Mouse (Mus musculus) kidney, postnatal 0 days (tissue): ENCODE measurements around the gene Gm20696. TPM values are rescaled to one million over a fixed set of nuclear protein-coding genes. Genes with fewer than 3 reads are reported as not detected.

Source experiments
- ATAC-seq: fragments of 200-750 bp; cut with Nextera tagmentation; replicated peaks from 2 replicates; pipeline ENCODE4 v1.8.0; 2017; ENCODE audit warnings: low read depth, moderate number of reproducible peaks, moderate TSS enrichment, moderate library complexity; ENCODE audit not compliant: low FRiP score
- DNase-seq: peaks from one replicate; pipeline ENCODE4 v3.0.0-alpha.2; 2016; ENCODE audit warnings: low spot score
- H3K27ac ChIP-seq: fragments of 300-500 bp; sonication (generic); 2 replicates; pipeline ENCODE4 v1.5.1; 2014; ENCODE audit warnings: mild to moderate bottlenecking
- H3K27me3 ChIP-seq: fragments of 300-500 bp; sonication (generic); 2 replicates; pipeline ENCODE4 v1.6.1; 2014; ENCODE audit warnings: low read length, mixed read lengths; ENCODE audit not compliant: insufficient read depth
- H3K36me3 ChIP-seq: fragments of 300-500 bp; sonication (generic); 2 replicates; pipeline ENCODE4 v1.6.1; 2014; ENCODE audit warnings: low read length, mixed read lengths; ENCODE audit not compliant: insufficient read depth
- H3K4me1 ChIP-seq: fragments of 300-500 bp; sonication (generic); replicated peaks from 2 replicates; pipeline ENCODE4 v1.6.1; 2014; ENCODE audit warnings: antibody characterized with exemption, low read length, mixed read lengths; ENCODE audit not compliant: insufficient read depth
- H3K4me2 ChIP-seq: fragments of 300-500 bp; sonication (generic); 2 replicates; pipeline ENCODE4 v1.6.1; 2014; ENCODE audit warnings: mild to moderate bottlenecking, low read length, moderate library complexity, mixed read lengths
- H3K4me3 ChIP-seq: fragments of 300-500 bp; sonication (generic); replicated peaks from 2 replicates; pipeline ENCODE4 v1.5.1; 2014; ENCODE audit warnings: low read depth, low read length
- H3K9ac ChIP-seq: fragments of 300-500 bp; sonication (generic); 2 replicates; pipeline ENCODE4 v1.6.1; 2014; ENCODE audit warnings: low read depth, low read length
- H3K9me3 ChIP-seq: fragments of 300-500 bp; sonication (generic); replicated peaks from 2 replicates; pipeline ENCODE4 v1.6.1; 2016; ENCODE audit warnings: low read length, inconsistent platforms, mixed read lengths
- CTCF ChIP-seq: IDR thresholded peaks from 2 replicates; pipeline ENCODE4 v1.5.1; 2016; ENCODE audit warnings: antibody characterized with exemption, low read depth, mild to moderate bottlenecking, moderate library complexity
- WGBS: fragments of 180-500 bp; shearing (Covaris S2); extraction: QIAGEN DNeasy Blood & Tissue Kit; methylation state at CpG from one replicate; pipeline ENCODE4 v1.1.7; 2014; 5-methylcytosine and 5-hydroxymethylcytosine counted together
- polyA plus RNA-seq: library from polyadenylated mRNA; unstranded; fragments of >200 nt; fragmentation: Nextera tagmentation; extraction: Ambion mirVana; gene quantifications from 2 replicates; pipeline ENCODE4 v1.2.1, GENCODE M21; 2015

The Gm20696 gene
- polyA plus RNA-seq, 1 experiment from 2014 or later: 1.7 TPM

DNA sequence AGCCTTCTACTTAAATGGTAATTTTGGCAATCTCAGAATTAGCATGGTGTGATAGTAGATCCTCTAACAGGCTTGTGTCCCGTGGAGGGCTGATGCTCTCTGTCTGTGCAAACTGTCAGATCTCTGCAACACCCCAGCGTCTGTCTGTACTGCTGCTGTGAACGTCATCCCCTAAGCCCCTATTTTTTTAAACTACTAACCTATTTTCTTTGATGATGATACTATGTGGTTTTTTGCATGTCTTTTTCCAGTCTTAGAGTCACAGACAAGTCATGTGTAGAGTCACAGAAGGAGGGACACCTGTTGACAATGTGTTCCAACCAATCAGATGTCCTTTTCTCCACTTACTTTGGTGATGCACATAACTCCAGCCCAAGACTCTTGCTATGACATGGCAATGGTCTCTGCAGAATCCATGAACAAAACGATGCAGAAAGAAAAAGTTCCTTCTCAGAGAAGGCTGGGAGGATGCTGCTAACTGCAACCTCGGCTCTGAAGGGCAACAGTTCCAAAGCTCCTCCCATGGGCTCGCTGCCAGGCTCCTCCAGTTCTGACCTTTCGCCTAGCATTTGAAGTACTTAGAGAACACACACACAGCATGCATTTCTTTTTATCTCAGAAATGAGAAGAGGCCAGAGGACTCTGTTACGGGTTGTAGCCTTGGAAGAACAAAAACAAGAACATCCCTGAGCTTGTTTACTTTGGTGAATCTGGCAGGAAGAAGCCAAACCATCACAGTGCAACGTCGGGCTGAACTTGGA lies 23.0 kb downstream of the Gm20696 start:
- H3K9ac ChIP-seq: no peak overlapping the region
- no peak overlapping the region for H3K4me2 ChIP-seq
- no peaks in the 10 kb centered on the region for H3K36me3 ChIP-seq
- 40% methylated on average over 10 of the region's 10 CpGs for WGBS
- no peak overlapping the region for H3K4me3 ChIP-seq
- H3K4me1 ChIP-seq: no peaks in the 10 kb centered on the region
- H3K27me3 ChIP-seq: no peaks in the 10 kb centered on the region
- DNase-seq (peak; percentile 86), ATAC-seq (no peak)
- no peaks in the 10 kb centered on the region for H3K9me3 ChIP-seq
- H3K27ac ChIP-seq: peak overlapping the region; percentile 40; the same call in 1 of the 2 replicates
- no peak for TF ChIP-seq CTCF

- no peak overlapping the region for H3K9ac ChIP-seq
- WGBS: 58% methylated on average over 4 of the region's 4 CpGs
- no peak overlapping the region for H3K4me3 ChIP-seq
- H3K9me3 ChIP-seq: no peaks in the 10 kb centered on the region
- ATAC-seq (no peak), DNase-seq (no peak)
- no peaks in the 10 kb centered on the region for H3K27me3 ChIP-seq
- H3K36me3 ChIP-seq: no peaks in the 10 kb centered on the region
- H3K4me1 ChIP-seq: no peaks in the 10 kb centered on the region
- H3K4me2 ChIP-seq: no peak overlapping the region
- no peak for TF ChIP-seq CTCF
- no peak overlapping the region for H3K27ac ChIP-seq
These were observed 29.1 kb downstream of the Gm20696 start for GRCm38 (mm10) chr6:99637456-99637855.

- no peaks in the 10 kb centered on the region for H3K9me3 ChIP-seq
- no peaks in the 10 kb centered on the region for H3K27me3 ChIP-seq
- DNase-seq: no peak
- no peak overlapping the region for H3K27ac ChIP-seq
- ATAC-seq: no peak
- H3K4me3 ChIP-seq: no peak overlapping the region
- 51% methylated on average over 8 of the region's 8 CpGs for WGBS
- H3K4me1 ChIP-seq: no peaks in the 10 kb centered on the region
- no peak overlapping the region for H3K9ac ChIP-seq
- 0 out of 2 replicates have a peak, but pooled peaks cover under 1% of the 10 kb centered on the region for H3K36me3 ChIP-seq
- no peak for TF ChIP-seq CTCF
- no peak overlapping the region for H3K4me2 ChIP-seq
These were observed 29.8 kb downstream of the Gm20696 start for GRCm38 (mm10) chr6:99636801-99637200.

DNA sequence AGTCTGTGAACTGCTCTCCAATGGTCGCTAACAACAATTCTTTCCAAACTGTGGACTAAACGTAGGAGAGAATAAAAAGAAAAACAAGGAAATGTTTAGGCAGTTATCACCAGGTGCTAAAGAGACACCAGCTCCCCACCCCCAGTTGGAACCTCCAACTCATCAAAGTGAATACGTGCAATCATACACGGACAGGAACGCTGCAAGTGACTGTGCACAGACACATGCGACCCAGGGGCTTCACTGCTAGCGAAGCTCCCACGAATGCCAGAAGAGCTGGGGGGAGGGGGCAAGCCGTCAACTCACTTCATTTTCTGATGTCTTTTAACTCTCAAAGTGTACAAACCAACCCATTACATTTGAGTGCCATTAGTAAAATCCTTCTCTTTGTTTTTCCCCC lies 30.5 kb downstream of the Gm20696 start:
- Histone ChIP-seq H3K27ac (no peak overlapping the region), H3K9ac (no peak overlapping the region), H3K4me3 (no peak overlapping the region), H3K9me3 (no peaks in the 10 kb centered on the region), H3K4me1 (no peaks in the 10 kb centered on the region), H3K4me2 (no peak overlapping the region), H3K36me3 (0 out of 2 replicates have a peak, but pooled peaks cover 3% of the 10 kb centered on the region), H3K27me3 (no peaks in the 10 kb centered on the region)
- ATAC-seq (no peak), DNase-seq (no peak)
- TF ChIP-seq CTCF: no peak
- 71% methylated on average over 9 of the region's 9 CpGs for WGBS

DNA sequence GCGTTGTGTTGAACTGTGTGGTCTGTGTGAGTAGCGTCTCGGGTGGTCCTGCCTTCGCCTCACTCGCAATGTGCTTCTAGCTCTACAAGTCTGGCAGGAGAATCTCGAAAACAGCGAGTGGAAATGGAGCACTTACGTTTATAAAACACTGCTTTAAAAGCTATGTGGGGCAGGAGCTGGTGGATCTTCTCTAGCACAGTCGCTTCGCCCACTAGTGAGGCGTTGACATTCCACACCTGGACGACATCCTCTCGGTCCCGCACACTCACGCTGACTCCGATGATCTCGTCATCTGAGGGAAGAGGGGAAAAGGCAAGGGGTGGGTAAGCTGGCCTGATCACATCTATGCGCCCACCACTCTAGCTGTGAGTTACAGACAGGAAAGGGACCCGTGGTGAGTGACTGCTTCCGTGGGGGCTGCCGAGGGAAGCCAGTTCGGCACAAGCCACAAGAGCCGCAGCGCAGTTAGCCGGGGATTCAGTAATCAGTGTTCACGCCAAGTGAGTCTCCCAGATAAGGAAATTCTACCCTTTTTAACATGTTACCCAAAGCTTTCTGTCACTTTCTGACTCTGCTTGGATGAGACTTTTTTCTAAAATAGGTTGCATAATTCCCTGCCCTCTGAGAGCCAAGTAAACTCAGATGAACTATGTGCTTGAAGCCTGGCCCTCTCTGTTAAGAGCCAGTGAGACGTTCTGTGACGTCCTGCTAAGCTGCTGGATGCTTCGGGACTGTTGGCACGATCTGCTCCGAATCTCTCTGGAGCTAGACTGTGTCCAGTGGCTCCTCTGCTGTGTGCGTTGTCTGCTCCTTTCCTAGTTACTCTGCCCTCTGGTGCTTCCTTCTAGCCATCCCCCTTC lies 34.2 kb downstream of the Gm20696 start:
- DNase-seq (no peak), ATAC-seq (no peak)
- Histone ChIP-seq H3K4me1 (no peaks in the 10 kb centered on the region), H3K9me3 (no peaks in the 10 kb centered on the region), H3K36me3 (0 out of 2 replicates have a peak, but pooled peaks cover 3% of the 10 kb centered on the region), H3K9ac (no peak overlapping the region), H3K4me3 (no peak overlapping the region), H3K4me2 (no peak overlapping the region), H3K27me3 (no peaks in the 10 kb centered on the region), H3K27ac (no peak overlapping the region)
- no peak for TF ChIP-seq CTCF
- WGBS: 87% methylated on average over 32 of the region's 32 CpGs

DNA sequence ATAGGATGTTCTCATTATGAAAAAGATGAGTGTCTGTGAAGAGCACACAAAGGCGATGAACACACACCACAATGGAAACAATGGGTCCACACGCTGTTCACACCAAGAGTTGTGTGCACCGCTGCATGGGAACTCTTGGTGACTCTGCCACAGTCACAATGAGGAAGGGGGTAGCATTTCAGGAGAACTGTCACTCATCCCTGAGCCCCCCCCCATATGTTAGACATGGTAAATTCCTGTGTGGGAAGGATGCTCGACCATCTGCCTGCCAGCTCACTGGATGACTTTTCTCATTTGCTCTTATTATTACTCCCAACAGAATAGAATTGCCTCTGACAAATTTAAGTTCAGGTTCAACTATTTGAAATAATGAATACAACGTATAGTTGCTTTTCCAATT lies 35.0 kb downstream of the Gm20696 start:
- Histone ChIP-seq H3K27me3 (no peaks in the 10 kb centered on the region), H3K9ac (no peak overlapping the region), H3K36me3 (0 out of 2 replicates have a peak, but pooled peaks cover 3% of the 10 kb centered on the region), H3K4me2 (no peak overlapping the region), H3K9me3 (no peaks in the 10 kb centered on the region), H3K4me3 (no peak overlapping the region), H3K27ac (no peak overlapping the region), H3K4me1 (no peaks in the 10 kb centered on the region)
- 91% methylated on average over 5 of the region's 5 CpGs for WGBS
- no peak for TF ChIP-seq CTCF
- DNase-seq (no peak), ATAC-seq (no peak)
